Mouse (Mus musculus) embryonic facial prominence, embryonic 10.5 days (tissue): ENCODE data around the gene Ltbp4. TPM values are rescaled to one million over a fixed set of nuclear protein-coding genes. Genes with fewer than 3 reads are reported as not detected.
A peak's percentile ranks its signal among the peaks of the same experiment; 100 is the strongest.

ENCODE experiments used
- DNase-seq: peaks from one replicate; pipeline ENCODE4 v3.0.0-alpha.2; 2017; ENCODE audit warnings: low spot score
- H3K27ac ChIP-seq: fragments of 300-500 bp; sonication (generic); replicated peaks from 2 replicates; pipeline ENCODE4 v1.5.1; 2016; ENCODE audit warnings: mild to moderate bottlenecking
- H3K27me3 ChIP-seq: fragments of 300-500 bp; sonication (generic); replicated peaks from 2 replicates; pipeline ENCODE4 v1.6.1; 2016; ENCODE audit warnings: low read depth, mild to moderate bottlenecking; ENCODE audit not compliant: poor library complexity, severe bottlenecking
- H3K36me3 ChIP-seq: fragments of 300-500 bp; sonication (generic); replicated peaks from 2 replicates; pipeline ENCODE4 v1.6.1; 2016; ENCODE audit warnings: mild to moderate bottlenecking, moderate library complexity
- H3K4me1 ChIP-seq: fragments of 300-500 bp; sonication (generic); 2 replicates; pipeline ENCODE4 v1.6.1; 2016
- H3K4me3 ChIP-seq: fragments of 300-500 bp; sonication (generic); 2 replicates; pipeline ENCODE4 v1.5.1; 2016; ENCODE audit warnings: mild to moderate bottlenecking, moderate library complexity
- H3K9me3 ChIP-seq: fragments of 300-500 bp; sonication (generic); 2 replicates; pipeline ENCODE4 v1.6.1; 2016; ENCODE audit warnings: mild to moderate bottlenecking
- WGBS: fragments of 180-500 bp; shearing (Covaris S2); methylation state at CpG from one replicate; pipeline ENCODE4 v1.1.7; 2016; 5-methylcytosine and 5-hydroxymethylcytosine counted together
- polyA plus RNA-seq: library from polyadenylated mRNA; unstranded; fragments of >200 nt; fragmentation: Nextera tagmentation; extraction: Ambion mirVana; gene quantifications from 2 replicates; pipeline ENCODE4 v1.2.1, GENCODE M21; 2016

The Ltbp4 gene
- polyA plus RNA-seq, 1 experiment from 2014 or later: 8.8 TPM

DNA sequence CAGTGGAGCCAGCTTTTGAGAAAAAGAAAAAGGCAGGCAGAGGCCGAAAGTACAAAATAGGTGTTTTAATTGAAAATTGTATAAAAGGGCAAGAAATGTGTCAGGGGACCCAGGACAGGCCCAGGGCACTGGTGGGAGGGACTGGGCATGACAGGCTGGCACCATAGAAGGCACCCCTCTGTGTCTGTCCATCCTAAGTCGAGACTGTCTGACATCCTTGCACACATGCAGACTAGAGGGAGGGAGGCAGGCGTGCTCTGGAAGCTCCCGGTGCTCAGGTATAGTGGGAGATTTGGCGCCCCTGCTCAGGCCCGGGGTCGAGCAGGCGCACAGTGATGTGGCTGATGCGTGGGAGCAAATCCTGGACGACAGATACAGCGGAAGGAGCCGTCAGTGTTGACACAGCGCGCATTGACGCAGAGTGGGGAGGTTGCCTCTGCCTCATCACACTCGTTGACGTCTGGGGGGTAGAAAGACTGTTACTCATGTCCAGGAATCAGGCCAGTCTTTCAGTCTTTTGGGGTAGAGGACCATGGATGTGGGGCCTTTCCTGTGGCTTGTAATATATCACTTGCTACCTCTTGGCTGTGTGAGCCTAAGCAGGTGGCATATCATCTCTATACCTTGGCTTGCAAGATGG, 32.3 kb downstream of the Ltbp4 start:
- Histone ChIP-seq H3K4me3 (no peak overlapping the region), H3K27me3 (peaks cover 47% of the 10 kb centered on the region), H3K4me1 (peaks cover 22% of the 10 kb centered on the region), H3K27ac (no peak overlapping the region), H3K36me3 (no peaks in the 10 kb centered on the region), H3K9me3 (no peaks in the 10 kb centered on the region)
- 89% methylated on average over 17 of the region's 17 CpGs for WGBS
- DNase-seq: no peak

DNA sequence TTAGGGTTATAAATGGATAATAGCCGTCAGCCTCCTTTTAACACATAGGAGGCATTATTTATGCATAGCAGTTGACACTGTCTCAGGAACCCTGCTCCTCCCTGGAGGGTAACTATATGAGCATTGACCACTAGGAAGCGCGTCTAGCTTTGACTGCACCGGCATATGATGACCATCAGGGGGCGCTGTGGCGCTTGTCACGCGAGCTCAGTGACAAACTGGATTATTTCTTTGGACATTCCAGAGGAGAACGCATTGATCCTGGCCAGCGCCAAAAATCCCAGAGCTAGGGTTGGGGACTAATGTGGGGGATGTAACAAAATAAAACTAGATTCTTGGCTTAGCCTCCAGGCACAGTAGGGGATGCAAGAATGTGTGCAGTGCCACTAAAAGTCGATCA, 35.3 kb downstream of the Ltbp4 start:
- 13% methylated on average over 11 of the region's 11 CpGs for WGBS
- Histone ChIP-seq H3K36me3 (no peaks in the 10 kb centered on the region), H3K9me3 (no peaks in the 10 kb centered on the region), H3K27me3 (peaks cover 25% of the 10 kb centered on the region), H3K27ac (no peak overlapping the region), H3K4me1 (peaks cover 5% of the 10 kb centered on the region; the same call in 1 of the 2 replicates), H3K4me3 (no peak overlapping the region)
- DNase-seq: peak; percentile 76

DNA sequence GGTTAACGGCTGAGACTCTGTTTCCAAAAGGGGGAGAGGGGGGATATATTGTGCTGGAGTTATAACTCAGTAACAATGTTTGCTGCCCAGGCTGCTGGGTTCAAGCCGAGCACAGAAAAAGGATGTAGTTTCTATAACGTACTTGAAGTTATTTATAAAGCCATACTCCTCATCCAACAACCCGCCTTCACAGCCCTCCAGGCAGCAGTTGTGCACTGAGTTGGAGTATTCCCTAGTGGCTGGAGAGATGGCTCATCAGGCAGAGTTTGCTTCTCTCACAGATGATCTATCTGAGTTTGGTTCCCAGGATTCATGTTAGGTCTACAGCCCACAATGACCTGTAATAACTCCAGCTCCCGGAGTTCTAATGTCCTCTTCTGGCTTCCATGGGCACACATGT, 36.7 kb downstream of the Ltbp4 start:
- H3K4me3 ChIP-seq: no peak overlapping the region
- H3K9me3 ChIP-seq: no peaks in the 10 kb centered on the region
- H3K27ac ChIP-seq: no peak overlapping the region
- H3K27me3 ChIP-seq: peaks cover 25% of the 10 kb centered on the region
- no peak for DNase-seq
- no peaks in the 10 kb centered on the region for H3K4me1 ChIP-seq
- H3K36me3 ChIP-seq: no peaks in the 10 kb centered on the region
- WGBS: 87% methylated on average over 5 of the region's 5 CpGs

DNA sequence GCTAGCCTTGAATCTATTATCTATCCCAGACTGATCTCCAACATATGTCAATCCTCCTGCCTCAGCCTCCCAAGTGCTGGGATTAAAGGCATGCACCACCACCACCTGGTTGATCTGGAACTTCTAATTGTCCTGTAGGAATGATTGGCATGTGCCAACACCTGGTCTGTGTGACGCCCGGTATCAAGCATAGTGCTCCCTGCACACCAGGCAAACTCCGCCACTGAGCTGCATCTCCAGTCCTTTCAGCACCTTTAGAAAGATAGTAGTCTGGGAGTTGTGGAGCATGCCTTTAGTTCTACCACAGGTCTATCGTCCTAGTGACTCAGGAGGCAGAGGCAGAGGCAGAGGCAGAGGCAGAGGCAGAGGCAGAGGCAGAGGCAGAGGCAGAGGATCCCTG, 37.1 kb downstream of the Ltbp4 start:
- DNase-seq: no peak
- no peaks in the 10 kb centered on the region for H3K4me1 ChIP-seq
- 87% methylated on average over 4 of the region's 4 CpGs for WGBS
- H3K27me3 ChIP-seq: peaks cover 23% of the 10 kb centered on the region
- no peak overlapping the region for H3K4me3 ChIP-seq
- no peaks in the 10 kb centered on the region for H3K36me3 ChIP-seq
- H3K9me3 ChIP-seq: no peaks in the 10 kb centered on the region
- no peak overlapping the region for H3K27ac ChIP-seq

DNA sequence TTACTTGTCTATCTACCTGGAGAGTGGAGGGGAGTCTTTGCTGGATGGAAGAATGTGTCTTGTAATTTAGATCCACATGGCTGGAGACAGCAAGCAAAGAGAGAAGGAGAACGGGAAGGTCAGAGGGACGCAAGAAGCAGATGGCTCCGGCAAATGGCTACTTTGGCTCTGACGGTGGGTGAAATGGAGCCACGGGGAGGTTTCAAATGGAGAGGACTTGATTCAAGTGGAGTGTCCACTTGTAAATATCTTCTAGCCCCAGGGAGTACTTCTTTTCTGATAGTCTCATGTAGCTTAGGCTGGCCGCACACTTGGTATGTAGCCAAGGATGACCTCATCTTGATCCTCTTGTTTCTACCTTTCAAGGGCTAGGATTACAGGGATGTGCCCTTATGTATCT, 38.7 kb downstream of the Ltbp4 start:
- no peaks in the 10 kb centered on the region for H3K4me1 ChIP-seq
- no peaks in the 10 kb centered on the region for H3K36me3 ChIP-seq
- WGBS: 92% methylated on average over 6 of the region's 6 CpGs
- H3K9me3 ChIP-seq: no peaks in the 10 kb centered on the region
- H3K27me3 ChIP-seq: peaks cover 10% of the 10 kb centered on the region
- H3K4me3 ChIP-seq: no peak overlapping the region
- H3K27ac ChIP-seq: no peak overlapping the region
- no peak for DNase-seq

DNA sequence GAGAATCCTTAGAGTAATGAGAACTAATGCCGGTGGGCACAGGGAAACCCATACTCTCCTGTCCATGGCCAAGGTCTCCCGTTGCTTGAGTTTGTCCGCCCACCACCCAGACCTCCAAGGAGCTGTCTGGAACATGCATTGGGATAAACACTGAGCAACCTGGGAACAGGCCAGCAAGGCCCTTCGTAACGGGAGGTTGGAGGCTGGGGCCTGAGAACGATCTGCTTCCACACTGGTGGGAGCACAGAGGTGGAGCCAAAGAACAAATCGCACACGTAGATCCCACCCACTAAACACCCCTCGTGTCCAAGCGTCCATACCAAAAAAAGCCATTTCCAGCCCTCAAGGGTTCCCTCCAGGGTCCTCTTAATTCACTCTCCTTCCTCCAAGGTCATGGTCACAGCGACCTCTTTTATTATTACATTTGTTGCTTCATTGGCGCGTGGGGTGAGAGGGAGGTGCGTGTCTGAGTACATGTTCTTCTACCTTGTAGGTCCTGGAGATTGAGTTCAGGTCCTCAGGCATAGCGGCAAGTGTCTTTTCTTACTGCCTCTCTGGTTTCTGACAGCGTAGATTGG, 39.4 kb downstream of the Ltbp4 start:
- peaks cover 3% of the 10 kb centered on the region; the same call in 1 of the 2 replicates for H3K27me3 ChIP-seq
- 87% methylated on average over 16 of the region's 16 CpGs for WGBS
- H3K4me1 ChIP-seq: no peaks in the 10 kb centered on the region
- H3K27ac ChIP-seq: no peak overlapping the region
- no peak overlapping the region for H3K4me3 ChIP-seq
- H3K9me3 ChIP-seq: no peaks in the 10 kb centered on the region
- H3K36me3 ChIP-seq: no peaks in the 10 kb centered on the region
- no peak for DNase-seq

DNA sequence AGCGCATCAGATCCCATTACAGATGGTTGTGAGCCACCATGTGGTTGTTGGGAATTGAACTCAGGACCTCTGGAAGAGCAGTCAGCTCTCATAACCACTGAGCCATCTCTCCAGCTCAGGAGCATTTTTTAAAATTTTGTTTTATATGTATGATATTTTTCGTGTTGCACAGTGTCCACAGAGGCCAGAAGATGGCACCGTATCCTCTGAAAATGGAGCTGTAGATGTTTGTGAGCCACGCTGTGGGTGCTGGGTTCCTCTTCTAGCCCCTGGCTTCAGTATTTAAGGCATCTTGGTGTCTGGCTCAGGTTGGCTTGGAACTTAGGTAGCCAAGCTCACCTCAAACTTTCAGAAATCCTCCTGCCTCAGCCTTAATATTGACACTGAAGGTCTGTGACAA, 41.0 kb downstream of the Ltbp4 start:
- 88% methylated on average over 4 of the region's 4 CpGs for WGBS
- H3K27ac ChIP-seq: no peak overlapping the region
- H3K27me3 ChIP-seq: no peaks in the 10 kb centered on the region

DNA sequence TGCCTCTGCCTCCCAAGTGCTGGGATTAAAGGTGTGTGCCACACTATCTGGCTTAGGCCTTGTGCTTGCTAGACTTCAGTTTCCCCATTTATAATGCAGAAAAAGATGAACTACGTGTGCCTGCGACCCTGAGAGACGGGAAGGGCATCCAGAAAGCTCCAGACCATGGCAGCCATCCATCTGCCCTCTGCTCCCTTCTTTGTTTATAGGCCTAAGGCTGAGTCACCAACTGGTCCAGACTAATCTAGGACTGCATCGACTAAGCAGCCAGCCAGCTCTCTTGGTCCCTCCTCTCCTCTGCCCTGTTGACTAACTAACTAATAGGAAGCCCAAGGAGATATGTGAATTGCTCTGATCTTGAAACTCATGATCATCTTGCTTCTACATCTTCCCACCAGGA, 41.5 kb downstream of the Ltbp4 start:
- Histone ChIP-seq H3K27me3 (no peaks in the 10 kb centered on the region), H3K4me3 (no peak overlapping the region), H3K4me1 (peaks cover 9% of the 10 kb centered on the region), H3K9me3 (no peaks in the 10 kb centered on the region), H3K27ac (no peak overlapping the region), H3K36me3 (no peaks in the 10 kb centered on the region)
- DNase-seq: no peak
- 83% methylated on average over 4 of the region's 4 CpGs for WGBS

More for the DNA sequence above, 41.0 kb downstream of the Ltbp4 start:
- no peak for DNase-seq
- Histone ChIP-seq H3K4me1 (peaks cover 5% of the 10 kb centered on the region), H3K4me3 (no peak overlapping the region), H3K36me3 (no peaks in the 10 kb centered on the region), H3K9me3 (no peaks in the 10 kb centered on the region)

DNA sequence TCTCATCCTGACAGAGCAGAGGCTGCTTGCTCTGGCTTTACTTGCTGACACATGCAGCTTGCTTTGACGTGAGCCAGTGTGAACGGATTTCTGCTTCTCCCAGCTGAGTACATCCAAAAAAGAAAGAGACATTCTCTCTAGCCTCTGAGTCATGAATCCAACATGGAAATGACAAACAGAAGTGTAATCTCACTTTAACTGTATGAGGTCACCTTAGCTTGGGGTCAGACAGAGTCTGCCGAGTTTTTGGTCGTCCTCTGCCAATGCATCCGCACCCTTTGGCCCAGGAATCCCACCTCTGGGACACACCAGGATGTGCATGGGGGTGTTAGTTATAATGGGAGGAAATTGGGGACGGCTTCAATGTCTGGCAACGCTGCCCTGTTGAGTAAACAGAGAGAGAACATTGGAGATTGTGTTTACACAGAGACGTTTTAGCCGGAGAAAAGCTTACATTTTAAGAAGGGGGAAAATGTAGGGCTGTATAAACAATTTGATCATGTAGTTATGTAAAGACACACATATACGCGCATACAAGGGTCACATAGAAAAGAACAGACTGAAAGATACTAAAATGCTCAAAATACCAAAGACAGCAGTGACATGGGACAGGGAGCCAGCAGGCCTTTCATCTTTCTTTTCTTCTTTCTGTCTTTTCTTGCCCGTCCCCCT, 45.6 kb downstream of the Ltbp4 start:
- WGBS: 64% methylated on average over 12 of the region's 12 CpGs
- peaks cover under 1% of the 10 kb centered on the region; the same call in 1 of the 2 replicates for H3K27me3 ChIP-seq
- H3K27ac ChIP-seq: 0 out of 2 replicates have a peak overlapping the region, but pooled peaks have one; percentile 19
- no peaks in the 10 kb centered on the region for H3K36me3 ChIP-seq
- H3K9me3 ChIP-seq: no peaks in the 10 kb centered on the region
- peaks cover 9% of the 10 kb centered on the region for H3K4me1 ChIP-seq
- DNase-seq: no peak
- H3K4me3 ChIP-seq: no peak overlapping the region

DNA sequence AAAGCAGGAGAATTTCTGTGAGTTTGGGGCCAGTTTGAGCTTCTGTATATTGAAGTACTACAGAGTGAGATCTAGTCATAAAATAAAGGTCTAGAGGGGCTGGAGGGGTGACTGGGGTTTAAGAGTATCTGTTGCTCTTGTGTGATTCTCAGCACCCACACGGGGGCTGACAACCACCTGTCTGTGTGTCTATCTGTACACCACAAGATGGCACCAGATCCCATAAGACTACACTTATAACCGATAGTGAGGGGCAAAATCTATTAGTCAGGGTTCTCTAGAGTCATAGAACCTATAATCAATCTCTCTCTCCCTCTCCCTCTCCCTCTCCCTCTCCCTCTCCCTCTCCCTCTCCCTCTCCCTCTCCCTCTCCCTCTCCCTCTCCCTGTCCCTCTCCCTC, 46.9 kb downstream of the Ltbp4 start:
- no peak overlapping the region for H3K27ac ChIP-seq

DNA sequence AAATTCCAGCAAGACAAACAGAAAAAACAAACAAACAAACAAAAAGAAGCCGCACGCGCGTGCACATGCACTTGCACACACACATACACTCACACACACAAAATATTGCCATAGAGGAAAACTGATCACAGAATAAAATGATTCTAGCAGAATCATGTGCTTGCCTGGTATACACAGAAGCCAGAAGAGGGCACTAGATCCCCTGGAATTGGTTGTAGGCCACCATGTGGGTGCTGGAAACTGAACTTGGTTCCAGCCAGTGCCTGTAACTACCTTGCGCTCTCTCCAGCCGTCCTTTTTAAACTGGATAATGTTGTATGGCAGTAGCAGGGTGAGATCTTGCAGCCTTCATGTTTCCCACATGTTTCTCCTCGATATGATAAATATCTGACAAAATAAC, 48.8 kb downstream of the Ltbp4 start:
- Histone ChIP-seq H3K27me3 (peaks cover 24% of the 10 kb centered on the region), H3K4me3 (no peak overlapping the region), H3K27ac (no peak overlapping the region), H3K4me1 (peaks cover 23% of the 10 kb centered on the region), H3K36me3 (no peaks in the 10 kb centered on the region), H3K9me3 (no peaks in the 10 kb centered on the region)
- no peak for DNase-seq
- WGBS: 88% methylated on average over 7 of the region's 7 CpGs

More for the DNA sequence above, 46.9 kb downstream of the Ltbp4 start:
- H3K9me3 ChIP-seq: no peaks in the 10 kb centered on the region
- no peak for DNase-seq
- no peak overlapping the region for H3K4me3 ChIP-seq
- WGBS: 66% methylated on average over 2 of the region's 2 CpGs
- peaks cover 6% of the 10 kb centered on the region; the same call in 1 of the 2 replicates for H3K27me3 ChIP-seq
- peaks cover 11% of the 10 kb centered on the region for H3K4me1 ChIP-seq
- no peaks in the 10 kb centered on the region for H3K36me3 ChIP-seq

DNA sequence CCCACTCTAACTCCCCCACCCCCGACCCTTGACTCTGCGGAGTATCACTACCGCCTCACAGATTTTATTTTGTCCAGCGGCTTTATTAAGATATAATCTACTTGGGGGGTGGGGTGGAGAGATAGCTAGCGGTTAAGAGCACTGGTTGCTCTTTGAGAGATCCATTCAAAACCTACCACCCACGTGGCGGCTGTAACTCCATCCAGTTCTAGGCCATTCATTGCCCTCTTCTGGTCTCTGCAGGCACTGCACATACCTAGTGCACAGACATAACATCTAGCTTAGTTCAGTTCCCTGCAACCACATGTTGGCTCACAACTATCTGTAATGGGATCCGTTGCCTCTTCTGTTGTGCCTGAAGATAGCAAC, 51.8 kb downstream of the Ltbp4 start:
- Histone ChIP-seq H3K27ac (peak overlapping the region; percentile 75), H3K27me3 (peaks cover 24% of the 10 kb centered on the region), H3K4me3 (peak overlapping the region; percentile 39), H3K4me1 (peaks cover 17% of the 10 kb centered on the region), H3K36me3 (peaks cover 18% of the 10 kb centered on the region), H3K9me3 (no peaks in the 10 kb centered on the region)
- WGBS: 6% methylated on average over 8 of the region's 8 CpGs
- peak; percentile 83 for DNase-seq
